26 mouse cellular contexts compared by ENCODE assay signal in the genomic region with DNA sequence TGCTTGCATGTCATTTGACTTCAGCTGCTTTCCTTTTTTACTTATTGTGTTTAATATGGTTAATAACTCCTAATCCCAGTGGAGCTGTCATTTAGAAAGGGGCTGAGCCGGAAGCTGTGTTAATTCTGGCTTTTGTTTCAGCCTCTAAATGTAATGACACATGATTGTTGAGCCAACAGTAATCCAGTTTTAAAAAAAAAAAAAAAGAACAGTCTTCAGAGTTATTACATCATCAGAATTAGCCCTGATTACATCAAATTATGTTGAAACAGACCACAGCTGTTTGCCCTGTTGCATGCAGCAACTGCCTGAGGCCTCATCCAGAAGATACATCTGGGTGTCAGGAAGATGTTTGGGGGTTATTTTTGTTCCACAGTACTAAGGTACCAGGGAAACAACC. TPM values are rescaled to one million over a fixed set of nuclear protein-coding genes. Genes with fewer than 3 reads are reported as not detected.
A peak's percentile ranks its signal among the peaks of the same experiment; 100 is the strongest.
DNase-seq lines count a peak whose midpoint lies in the region; ATAC-seq lines count a peak whose summit lies in the region.
"Had no signal": no experiment of that assay in that cellular context is flagged by ENCODE, and none has a peak within 500 bp of the region (broad histone marks: within the 10 kb centered on the region; RNA-seq: fewer than 3 reads in every experiment).

No protein-coding gene starts in this region.

- no peaks in the 10 kb centered on the region for H3K9me3 ChIP-seq in embryonic facial prominence, embryonic 11.5 days (replicated peaks; ENCODE audit: control insufficient read depth, low read length)
- no peaks in the 10 kb centered on the region for H3K9me3 ChIP-seq in embryonic facial prominence, embryonic 10.5 days
- H3K9me3 ChIP-seq: forebrain, embryonic 10.5 days; hindbrain, embryonic 15.5 days; intestine, embryonic 15.5 days; liver, embryonic 13.5 days; megakaryocyte, embryonic 14.5 days; midbrain, embryonic 13.5 days had no signal

- H3K27ac ChIP-seq in embryonic facial prominence, embryonic 11.5 days (replicated peaks; ENCODE audit: low read depth, low read length): no peak overlapping the region
- no peak overlapping the region for H3K27ac ChIP-seq in embryonic facial prominence, embryonic 10.5 days (replicated peaks)
- H3K27ac ChIP-seq: forebrain, embryonic 10.5 days; hindbrain, embryonic 15.5 days; intestine, embryonic 15.5 days; liver, embryonic 13.5 days; midbrain, embryonic 13.5 days had no signal

- no peak overlapping the region for H3K9ac ChIP-seq in embryonic facial prominence, embryonic 11.5 days (replicated peaks; ENCODE audit: low read length)
- H3K9ac ChIP-seq: hindbrain, embryonic 15.5 days; intestine, embryonic 15.5 days; liver, embryonic 13.5 days; lung, embryonic 14.5 days; midbrain, embryonic 13.5 days had no signal

- H3K4me1 ChIP-seq in embryonic facial prominence, embryonic 11.5 days (ENCODE audit: control insufficient read depth, insufficient read depth, low read length): no peaks in the 10 kb centered on the region
- H3K4me1 ChIP-seq in embryonic facial prominence, embryonic 10.5 days: peaks cover 14% of the 10 kb centered on the region
- H3K4me1 ChIP-seq: hindbrain, embryonic 15.5 days; midbrain, embryonic 13.5 days had no signal

- no peak for ATAC-seq in embryonic facial prominence, embryonic 11.5 days (replicated peaks; ENCODE audit: insufficient number of reproducible peaks, low FRiP score, low TSS enrichment, low read depth)
- ATAC-seq in common myeloid progenitor, adult 5-6 weeks (replicated peaks; ENCODE audit: low read depth, poor library complexity, severe bottlenecking): peak; percentile 45; the same call in 1 of the 2 replicates
- 0 out of 2 replicates have a peak, but pooled peaks have one; percentile 27 for ATAC-seq in neutrophil, adult 5-6 weeks (ENCODE audit: extremely low read depth, insufficient number of reproducible peaks, low FRiP score, poor library complexity, severe bottlenecking)
- ATAC-seq: CD4-positive, CD25-positive, alpha-beta regulatory T cell, adult 4 months; forebrain, embryonic 16.5 days; intestine, embryonic 15.5 days; midbrain, embryonic 13.5 days; Patski had no signal

- DNase-seq in embryonic facial prominence, embryonic 11.5 days (ENCODE audit: low spot score): peak; percentile 2
- DNase-seq in embryonic facial prominence, embryonic 10.5 days (ENCODE audit: low spot score): no peak
- DNase-seq in lung, postnatal 25 days (ENCODE audit: low spot score): peak; percentile 31
- DNase-seq in lung, postnatal 10 days: no peak
- DNase-seq in layer of hippocampus, adult 9-11 months: no peak
- no peak for DNase-seq in layer of hippocampus, postnatal 14 days (ENCODE audit: low spot score in 2 of 2)
- DNase-seq: adrenal gland, adult 2 months; cerebellum, adult 2 months; cerebellum, postnatal 36 days; gastrocnemius, postnatal 25 days; kidney, adult 9 months; kidney, postnatal 25 days; liver, embryonic 13.5 days; lung, embryonic 14.5 days; right cerebral cortex, adult 18-20 months had no signal

- H3K4me2 ChIP-seq in embryonic facial prominence, embryonic 11.5 days (ENCODE audit: low read depth, low read length): no peak overlapping the region
- H3K4me2 ChIP-seq: heart, embryonic 11.5 days; hindbrain, embryonic 15.5 days; intestine, embryonic 15.5 days; liver, embryonic 13.5 days; lung, embryonic 14.5 days; midbrain, embryonic 13.5 days had no signal

- H3K27me3 ChIP-seq in embryonic facial prominence, embryonic 11.5 days (ENCODE audit: control insufficient read depth, insufficient read depth, low read length): no peaks in the 10 kb centered on the region
- H3K27me3 ChIP-seq in embryonic facial prominence, embryonic 10.5 days (replicated peaks; ENCODE audit: low read depth, poor library complexity, severe bottlenecking): no peaks in the 10 kb centered on the region; the same call in 1 of the 2 replicates
- H3K27me3 ChIP-seq: hindbrain, embryonic 15.5 days; intestine, embryonic 15.5 days; liver, embryonic 13.5 days; megakaryocyte, embryonic 14.5 days; midbrain, embryonic 13.5 days; Patski had no signal

- H3K36me3 ChIP-seq in embryonic facial prominence, embryonic 11.5 days (replicated peaks; ENCODE audit: control insufficient read depth, insufficient read depth, low read depth, low read length): no peaks in the 10 kb centered on the region
- H3K36me3 ChIP-seq in embryonic facial prominence, embryonic 10.5 days (replicated peaks): no peaks in the 10 kb centered on the region
- H3K36me3 ChIP-seq: forebrain, embryonic 10.5 days; hindbrain, embryonic 15.5 days; intestine, embryonic 15.5 days; liver, embryonic 13.5 days; midbrain, embryonic 13.5 days had no signal

- H3K4me3 ChIP-seq in embryonic facial prominence, embryonic 11.5 days (ENCODE audit: low read depth, low read length): no peak overlapping the region
- H3K4me3 ChIP-seq in embryonic facial prominence, embryonic 10.5 days: no peak overlapping the region
- H3K4me3 ChIP-seq: forebrain, embryonic 10.5 days; hindbrain, embryonic 15.5 days; intestine, embryonic 15.5 days; liver, embryonic 13.5 days; megakaryocyte, embryonic 14.5 days; midbrain, embryonic 13.5 days had no signal

- WGBS in embryonic facial prominence, embryonic 11.5 days: 51% methylated on average over 1 of the region's 1 CpGs
- 54% methylated on average over 1 of the region's 1 CpGs for WGBS in embryonic facial prominence, embryonic 10.5 days

RNA-seq across cellular contexts. Expression of a gene that starts 6.4 kb away (rescaled TPM):
- polyA plus RNA-seq in embryonic facial prominence, embryonic 11.5 days (2014; fragmentation: Nextera tagmentation; extraction: Ambion mirVana): 5.7 and 6.6 TPM in 2 replicates
- polyA plus RNA-seq in embryonic facial prominence, embryonic 10.5 days (2016; fragmentation: Nextera tagmentation; extraction: Ambion mirVana): 6.7 and 7.0 TPM in 2 replicates
- total RNA-seq in common myeloid progenitor, adult 5-6 weeks (2017): 12.6 and 16.8 TPM in 2 replicates
- total RNA-seq in neutrophil, adult 5-6 weeks (2017): 32.5 and 36.3 TPM in 2 replicates
- total RNA-seq in layer of hippocampus, postnatal 14 days (2021): 10 to 100 TPM; 13.8 to 15.6 TPM
- polyA plus RNA-seq: CD4-positive, CD25-positive, alpha-beta regulatory T cell, adult 4 months had no signal

Comparison
In these comparisons a context has a peak if more than half of its experiments do, and no peak if none do; other contexts are left out.
1. DNase-seq: peak in embryonic facial prominence, embryonic 11.5 days (single experiment) and lung, postnatal 25 days (single experiment); none in embryonic facial prominence, embryonic 10.5 days (single experiment), lung, postnatal 10 days (single experiment), layer of hippocampus, adult 9-11 months (single experiment) and layer of hippocampus, postnatal 14 days (0 of 2).